Mouse (Mus musculus) erythroblast, embryonic 14.5 days (primary cell): Measurements from ENCODE around the gene Uchl4. TPM values are rescaled to one million over a fixed set of nuclear protein-coding genes. Genes with fewer than 3 reads are reported as not detected.
A peak's percentile ranks its signal among the peaks of the same experiment; 100 is the strongest.

ENCODE experiments used
- H3K27me3 ChIP-seq: 2 replicates; pipeline ENCODE4 v1.6.1; 2012; ENCODE audit warnings: inconsistent platforms; ENCODE audit not compliant: control insufficient read depth
- H3K36me3 ChIP-seq: 2 replicates; pipeline ENCODE4 v1.6.1; 2012; ENCODE audit warnings: mild to moderate bottlenecking, inconsistent platforms; ENCODE audit not compliant: control insufficient read depth
- H3K4me1 ChIP-seq: 2 replicates; pipeline ENCODE4 v1.6.1; 2012; ENCODE audit warnings: inconsistent platforms; ENCODE audit not compliant: control insufficient read depth
- H3K4me3 ChIP-seq: replicated peaks from 2 replicates; pipeline ENCODE3; 2012; ENCODE audit warnings: moderate library complexity, mild to moderate bottlenecking, inconsistent platforms
- H3K9me3 ChIP-seq: 2 replicates; pipeline ENCODE4 v1.6.1; 2012; ENCODE audit warnings: low read length, inconsistent platforms, mixed read lengths; ENCODE audit not compliant: control insufficient read depth
- GATA1 ChIP-seq: IDR thresholded peaks from 2 replicates; pipeline ENCODE4 v1.6.1; 2012; ENCODE audit warnings: low read length, inconsistent platforms, mixed read lengths
- TAL1 ChIP-seq: IDR thresholded peaks from 3 replicates; pipeline ENCODE4 v1.6.1; 2012; ENCODE audit warnings: low read length, inconsistent platforms, mixed read lengths
- polyA plus RNA-seq: library from polyadenylated mRNA; stranded (reverse); fragments of >175 nt; gene quantifications from 2 replicates; pipeline ENCODE4 v1.2.3, GENCODE M21; 2012

Uchl4 gene
- polyA plus RNA-seq, 1 experiment = not detected

DNA sequence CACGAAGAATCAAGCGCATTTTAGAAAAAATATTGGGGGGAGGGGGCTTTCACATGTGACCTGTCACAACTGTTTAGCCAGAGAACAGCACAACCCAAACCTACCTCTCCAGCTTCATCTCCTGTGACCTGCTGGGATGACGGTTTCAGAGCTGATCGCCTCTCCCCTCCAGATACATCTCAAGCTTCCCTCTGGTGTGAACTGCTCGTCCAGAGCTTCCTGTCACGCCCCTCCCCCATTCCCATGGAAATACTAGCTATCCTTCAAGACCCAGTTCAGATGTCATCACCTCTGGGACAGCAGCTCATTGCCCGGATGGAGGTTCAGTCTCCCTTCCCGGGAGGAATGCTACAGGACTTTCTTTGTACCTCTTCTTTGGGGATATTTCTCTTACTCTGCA lies 5.7 kb downstream of the Uchl4 start:
- H3K36me3 ChIP-seq = peaks cover 5% of the 10 kb centered on the region
- H3K9me3 ChIP-seq = no peaks in the 10 kb centered on the region
- no peak overlapping the region for H3K4me3 ChIP-seq
- TF ChIP-seq TAL1 = no peak
- no peak for TF ChIP-seq GATA1
- H3K4me1 ChIP-seq = no peaks in the 10 kb centered on the region
- no peaks in the 10 kb centered on the region for H3K27me3 ChIP-seq

DNA sequence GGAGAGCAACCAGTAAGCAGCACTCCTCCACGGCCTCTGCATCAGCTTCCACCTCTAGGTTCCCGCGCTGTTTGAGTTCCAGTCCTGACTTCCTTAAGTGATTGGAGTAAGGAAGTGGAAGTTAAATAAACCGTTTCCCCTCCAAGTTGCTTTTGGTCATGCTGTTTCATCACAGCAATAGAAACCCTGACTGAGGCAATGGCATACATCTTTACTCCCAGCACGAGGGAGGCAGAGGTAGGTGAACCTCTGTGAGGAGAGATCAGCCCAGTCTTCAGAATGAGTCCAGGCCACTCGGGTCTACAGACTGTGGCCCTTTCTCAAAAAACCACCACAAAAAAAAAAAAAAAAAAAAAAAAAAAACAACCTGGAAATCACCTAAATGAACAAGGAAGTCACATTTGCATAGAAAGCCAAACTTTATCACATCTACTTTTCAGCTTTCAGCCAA lies 7.4 kb downstream of the Uchl4 start:
- peaks cover 2% of the 10 kb centered on the region; the same call in 1 of the 2 replicates for H3K36me3 ChIP-seq
- no peak overlapping the region for H3K4me3 ChIP-seq
- H3K4me1 ChIP-seq = no peaks in the 10 kb centered on the region
- no peaks in the 10 kb centered on the region for H3K9me3 ChIP-seq
- TF ChIP-seq TAL1 = no peak
- TF ChIP-seq GATA1 = no peak
- no peaks in the 10 kb centered on the region for H3K27me3 ChIP-seq

DNA sequence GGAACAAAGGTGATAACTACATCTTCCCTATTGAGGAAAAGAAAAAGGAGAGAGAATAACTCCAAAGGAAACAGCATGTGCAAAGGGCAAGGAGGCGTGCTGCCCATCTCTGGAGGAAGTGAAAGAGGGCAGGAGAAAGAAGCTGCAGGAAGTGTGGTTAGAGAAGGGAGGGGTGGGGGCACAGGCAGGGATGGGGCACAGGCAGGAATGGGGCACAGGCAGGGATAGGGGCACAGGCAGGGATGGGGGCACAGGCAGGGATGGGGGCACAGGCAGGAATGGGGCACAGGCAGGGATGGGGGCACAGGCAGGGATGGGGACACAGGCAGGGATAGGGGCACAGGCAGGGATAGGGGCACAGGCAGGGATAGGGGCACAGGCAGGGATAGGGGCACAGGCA lies 14.4 kb downstream of the Uchl4 start:
- no peaks in the 10 kb centered on the region for H3K9me3 ChIP-seq
- H3K27me3 ChIP-seq = no peaks in the 10 kb centered on the region
- no peaks in the 10 kb centered on the region; the same call in 1 of the 2 replicates for H3K36me3 ChIP-seq
- H3K4me3 ChIP-seq = no peak overlapping the region
- peaks cover 24% of the 10 kb centered on the region for H3K4me1 ChIP-seq
- no peak for TF ChIP-seq TAL1
- no peak for TF ChIP-seq GATA1

DNA sequence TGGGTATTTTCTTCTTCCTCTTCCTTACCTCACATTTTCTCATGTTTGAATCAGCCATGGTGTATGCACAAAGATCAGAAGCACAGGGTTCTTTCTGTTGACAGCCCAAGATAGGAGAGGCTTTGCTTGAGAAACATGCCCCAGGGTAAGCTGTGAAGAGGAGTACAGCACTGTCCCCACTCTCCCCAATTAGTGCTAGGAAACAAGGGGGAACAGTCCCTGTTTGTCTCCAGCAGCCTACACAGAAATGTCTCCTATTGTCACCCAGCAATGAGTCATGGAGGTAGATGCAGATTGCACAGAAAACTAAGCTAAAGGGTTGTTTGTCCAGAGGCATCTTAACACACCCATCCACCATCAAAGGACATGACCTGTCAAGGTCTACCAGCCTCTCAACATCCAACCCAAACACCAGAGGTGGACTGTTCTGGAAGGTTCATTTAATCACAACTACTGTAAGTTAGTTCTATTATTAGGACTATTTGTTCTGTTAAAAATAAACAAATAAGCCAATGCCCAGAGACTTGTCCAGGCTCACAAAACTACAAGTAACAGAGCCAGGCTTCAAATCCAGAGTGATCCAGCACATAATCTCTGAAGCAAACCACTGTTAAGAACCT lies 15.2 kb downstream of the Uchl4 start:
- TF ChIP-seq GATA1 = no peak
- no peak for TF ChIP-seq TAL1

DNA sequence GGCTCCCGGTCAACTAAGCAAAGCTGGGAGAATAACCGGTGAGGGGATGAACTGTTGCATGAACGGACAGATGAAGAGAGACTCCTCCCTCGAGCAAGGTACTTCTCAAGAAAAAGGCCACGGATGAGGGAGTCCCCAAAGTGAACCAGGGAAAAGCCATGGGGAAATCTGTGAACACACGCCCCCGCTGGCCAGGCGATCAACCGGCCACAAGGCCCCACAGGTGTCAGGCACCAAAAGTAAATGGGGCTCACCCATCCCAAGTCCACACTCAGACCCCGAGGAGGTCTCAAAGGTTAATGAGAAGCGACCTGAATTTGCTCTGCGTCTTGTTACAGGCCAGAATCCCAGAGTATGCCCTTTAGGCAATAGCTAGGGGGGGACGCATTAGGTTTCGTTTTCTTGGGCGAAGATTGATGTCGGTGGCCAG lies 17.6 kb downstream of the Uchl4 start:
- peak overlapping the region; percentile 70 for H3K4me3 ChIP-seq
- peaks cover 24% of the 10 kb centered on the region for H3K4me1 ChIP-seq
- no peaks in the 10 kb centered on the region; the same call in 1 of the 2 replicates for H3K36me3 ChIP-seq
- no peaks in the 10 kb centered on the region for H3K27me3 ChIP-seq
- H3K9me3 ChIP-seq = no peaks in the 10 kb centered on the region
- TF ChIP-seq GATA1 (no peak), TAL1 (no peak)

More for the DNA sequence above, 15.2 kb downstream of the Uchl4 start:
- Histone ChIP-seq H3K9me3 (no peaks in the 10 kb centered on the region), H3K36me3 (no peaks in the 10 kb centered on the region; the same call in 1 of the 2 replicates), H3K4me1 (peaks cover 24% of the 10 kb centered on the region), H3K4me3 (no peak overlapping the region), H3K27me3 (no peaks in the 10 kb centered on the region)

DNA sequence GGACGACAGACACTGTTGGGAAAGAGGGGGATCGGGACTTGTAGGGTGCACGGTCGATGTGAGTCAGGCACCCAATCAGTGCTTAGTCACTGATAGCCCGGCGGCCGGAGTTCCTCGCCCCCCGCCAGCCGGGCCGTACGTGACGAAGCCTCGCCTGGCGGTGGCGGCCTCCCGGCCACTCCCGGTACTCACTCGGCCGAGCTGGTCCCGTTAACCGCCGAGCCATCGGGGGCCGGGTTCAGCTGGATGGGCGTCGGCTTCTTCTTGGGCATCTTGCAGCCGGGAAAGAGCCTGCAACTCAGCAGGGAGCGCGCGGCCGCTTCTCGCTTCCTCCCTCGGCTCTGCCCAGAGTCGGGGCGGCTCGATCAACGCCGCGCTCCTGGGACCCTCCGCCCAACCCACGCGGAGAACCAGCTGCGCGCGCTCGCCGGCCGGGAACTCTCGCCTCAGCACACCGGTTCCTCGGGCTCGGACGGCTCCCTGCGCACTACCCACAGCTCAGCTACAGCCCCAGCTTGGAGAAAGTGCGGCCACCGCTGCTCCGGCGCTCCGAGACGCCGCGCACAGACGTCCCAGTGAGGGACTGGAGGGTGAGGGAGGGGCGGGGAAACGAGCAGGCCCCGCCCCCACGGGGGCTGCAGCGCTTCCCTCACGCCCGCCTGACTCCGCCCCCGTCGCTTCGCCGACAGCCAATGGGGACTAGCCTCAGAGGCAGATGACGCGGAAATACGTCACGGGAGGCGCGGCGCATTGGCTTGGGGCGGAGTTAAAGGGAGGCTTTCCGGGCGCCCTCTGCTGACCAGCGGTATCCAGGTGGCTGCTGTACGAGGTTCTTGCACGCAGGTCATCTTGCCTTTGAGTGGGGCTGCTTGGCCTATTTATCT lies 18.3 kb downstream of the Uchl4 start, which contains the start of gene Map2k1:
Map2k1 (minus strand) TSS at position 611 of the 884 bp plus-strand sequence.
- Histone ChIP-seq H3K9me3 (no peaks in the 10 kb centered on the region), H3K4me3 (peak within 1 kb of the TSS; percentile 70), H3K4me1 (peaks cover 24% of the 10 kb centered on the region), H3K27me3 (no peaks in the 10 kb centered on the region), H3K36me3 (no peaks in the 10 kb centered on the region; the same call in 1 of the 2 replicates)
- no peak for TF ChIP-seq GATA1
- no peak for TF ChIP-seq TAL1

DNA sequence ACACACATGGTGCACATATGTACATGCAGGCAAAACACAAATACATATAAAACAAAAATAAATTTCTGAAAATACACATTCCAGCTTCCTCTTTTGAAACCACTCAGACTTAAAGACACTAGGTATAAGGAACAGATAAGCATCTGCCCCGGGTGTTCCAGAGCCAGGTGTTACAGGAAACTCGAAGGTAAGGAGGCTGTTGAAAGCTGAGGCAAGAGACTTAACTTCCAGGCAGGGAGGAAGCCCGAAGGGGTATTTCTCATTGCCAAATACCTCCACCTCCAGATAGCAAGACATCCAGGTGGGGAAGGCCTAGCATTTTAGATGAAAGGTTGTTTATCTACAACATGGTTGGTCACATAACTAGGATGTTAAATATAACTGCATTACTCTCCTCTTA lies 20.4 kb downstream of the Uchl4 start:
- Histone ChIP-seq H3K4me1 (peaks cover 22% of the 10 kb centered on the region), H3K36me3 (no peaks in the 10 kb centered on the region), H3K4me3 (no peak overlapping the region), H3K9me3 (no peaks in the 10 kb centered on the region), H3K27me3 (no peaks in the 10 kb centered on the region)
- no peak for TF ChIP-seq GATA1
- TF ChIP-seq TAL1 = no peak

DNA sequence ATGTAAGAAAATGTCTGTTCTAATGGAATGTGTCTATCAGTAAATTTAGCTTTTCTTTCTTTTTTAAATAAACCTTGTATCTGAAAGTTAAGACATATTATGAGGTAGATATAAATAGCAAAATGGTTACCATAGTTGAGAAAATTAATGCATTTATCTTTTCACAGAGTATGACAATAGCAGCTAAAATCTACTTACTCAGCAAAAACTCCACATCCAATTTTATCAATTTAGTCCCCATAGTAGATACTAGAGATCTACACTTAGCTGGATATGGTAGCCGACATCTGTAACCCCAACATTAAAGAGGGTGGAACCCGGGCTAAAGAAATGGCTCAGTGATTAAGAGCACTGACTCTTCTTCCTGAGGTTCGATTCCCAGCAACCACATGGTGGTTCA lies 21.2 kb downstream of the Uchl4 start:
- no peak overlapping the region for H3K4me3 ChIP-seq
- TF ChIP-seq TAL1 (no peak), GATA1 (no peak)

DNA sequence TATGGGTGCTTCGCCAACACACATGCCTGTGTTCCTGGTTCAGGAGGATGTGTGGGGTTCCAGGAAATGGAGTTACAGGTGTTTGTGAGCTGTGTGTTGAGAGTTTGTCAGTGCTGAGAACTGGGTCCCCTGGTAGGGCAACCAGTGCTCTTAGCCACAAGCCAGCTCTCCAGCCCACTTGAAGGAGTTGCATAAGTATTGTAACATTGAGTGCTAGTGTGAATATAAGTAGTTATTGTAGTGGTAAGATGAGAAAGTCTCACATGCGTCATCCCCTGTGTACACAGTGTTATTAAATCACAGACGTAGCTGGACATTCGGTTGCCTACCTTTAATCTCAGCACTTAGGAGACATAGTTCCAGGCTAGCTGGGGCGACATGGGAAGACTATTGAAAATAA lies 24.9 kb downstream of the Uchl4 start:
- Histone ChIP-seq H3K4me3 (no peak overlapping the region), H3K9me3 (peaks cover 2% of the 10 kb centered on the region; the same call in 1 of the 2 replicates), H3K27me3 (peaks cover 2% of the 10 kb centered on the region), H3K36me3 (no peaks in the 10 kb centered on the region), H3K4me1 (no peaks in the 10 kb centered on the region)
- TF ChIP-seq TAL1 (no peak), GATA1 (no peak)

More for the DNA sequence above, 21.2 kb downstream of the Uchl4 start:
- Histone ChIP-seq H3K27me3 (no peaks in the 10 kb centered on the region), H3K9me3 (no peaks in the 10 kb centered on the region), H3K36me3 (no peaks in the 10 kb centered on the region), H3K4me1 (peaks cover 22% of the 10 kb centered on the region)
